Mouse (Mus musculus) right cerebral cortex, postnatal 14 days (tissue): ENCODE data around the gene Galnt7.

Experiments used
- DNase-seq: peaks from one replicate; pipeline ENCODE4 v3.0.0; 2022

Gene Galnt7

DNA sequence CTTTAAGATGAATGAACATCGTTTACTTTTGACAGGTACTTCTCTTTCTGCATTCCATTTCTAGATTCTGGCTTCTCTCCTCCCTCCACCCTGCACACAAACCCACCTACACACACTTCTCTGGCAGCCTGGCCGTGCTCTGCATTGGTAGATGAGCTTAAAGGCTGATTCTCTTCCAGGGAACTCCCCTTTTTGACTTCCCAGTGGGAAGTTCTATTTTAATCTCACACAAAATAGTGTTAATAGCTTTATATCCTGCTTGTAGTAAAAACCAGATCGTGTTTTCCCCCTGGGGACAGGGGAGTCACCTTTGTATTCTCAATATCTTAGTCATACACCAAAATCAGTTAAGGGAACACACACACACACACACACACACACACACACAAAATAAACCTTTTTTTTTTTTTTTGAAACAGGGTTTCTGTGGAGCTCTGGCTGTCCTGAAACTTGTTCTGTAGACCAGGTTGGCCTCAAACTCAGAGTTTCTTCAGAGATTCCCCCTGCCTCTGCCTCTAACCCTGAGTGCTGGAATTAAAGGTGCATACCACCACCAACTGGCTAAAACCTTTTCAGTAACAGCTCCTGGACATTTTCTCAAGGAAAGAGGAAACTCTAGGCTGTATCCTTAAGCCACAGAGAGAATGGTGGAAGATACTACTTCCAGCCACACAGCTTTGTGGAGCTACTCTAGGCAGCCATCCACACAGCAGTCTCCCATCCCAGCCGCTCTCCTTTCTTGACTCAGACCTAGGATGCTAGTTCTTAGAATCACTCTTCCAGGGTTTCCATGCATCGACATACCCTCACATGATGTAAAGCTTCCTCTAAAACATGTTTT lies 24.7 kb downstream of the Galnt7 start:
- peak; percentile 20 for DNase-seq

DNA sequence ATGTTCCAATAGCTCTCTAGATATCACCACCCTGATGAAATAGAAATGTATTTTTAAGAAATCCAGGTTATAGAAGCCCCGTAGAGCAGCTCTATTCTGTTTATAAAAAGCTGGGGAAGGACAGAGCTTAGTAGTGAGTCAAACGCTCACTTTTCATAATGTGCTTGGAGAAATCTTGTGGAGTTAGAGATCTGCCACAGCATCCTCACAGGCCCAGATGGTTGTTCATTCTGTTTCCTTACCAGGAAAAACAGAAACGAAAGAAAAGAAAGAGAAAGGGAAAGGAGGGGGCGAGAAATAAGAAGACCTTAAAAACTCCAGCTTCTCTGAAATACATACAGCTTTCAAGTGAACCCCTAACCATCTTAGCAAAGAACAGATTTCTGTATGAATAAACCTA lies 28.9 kb downstream of the Galnt7 start:
- no peak for DNase-seq

- no peak for DNase-seq
Observed at GRCm38 (mm10) chr8:57623051-57623450, 29.8 kb downstream of the Galnt7 start.

DNA sequence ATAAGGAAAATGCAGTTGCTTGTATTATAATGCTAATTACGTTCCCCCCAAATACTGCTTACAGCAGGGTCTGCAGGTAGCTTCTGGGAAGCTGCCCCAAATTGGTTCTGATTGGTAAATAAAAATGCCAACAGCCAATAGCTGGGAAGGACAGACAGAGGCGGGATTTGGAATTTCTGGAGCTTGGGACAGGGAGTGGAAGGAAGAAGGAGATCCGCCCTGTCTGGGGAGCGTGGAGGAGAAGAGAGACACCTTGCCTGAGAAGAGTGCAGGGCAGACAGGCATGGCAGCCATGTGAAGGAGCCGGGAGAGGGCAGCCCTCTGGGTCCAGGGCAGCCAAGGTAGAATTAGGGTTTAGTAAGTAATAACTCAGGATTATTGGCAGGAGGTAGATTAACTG lies 35.9 kb downstream of the Galnt7 start:
- DNase-seq, result no peak

DNA sequence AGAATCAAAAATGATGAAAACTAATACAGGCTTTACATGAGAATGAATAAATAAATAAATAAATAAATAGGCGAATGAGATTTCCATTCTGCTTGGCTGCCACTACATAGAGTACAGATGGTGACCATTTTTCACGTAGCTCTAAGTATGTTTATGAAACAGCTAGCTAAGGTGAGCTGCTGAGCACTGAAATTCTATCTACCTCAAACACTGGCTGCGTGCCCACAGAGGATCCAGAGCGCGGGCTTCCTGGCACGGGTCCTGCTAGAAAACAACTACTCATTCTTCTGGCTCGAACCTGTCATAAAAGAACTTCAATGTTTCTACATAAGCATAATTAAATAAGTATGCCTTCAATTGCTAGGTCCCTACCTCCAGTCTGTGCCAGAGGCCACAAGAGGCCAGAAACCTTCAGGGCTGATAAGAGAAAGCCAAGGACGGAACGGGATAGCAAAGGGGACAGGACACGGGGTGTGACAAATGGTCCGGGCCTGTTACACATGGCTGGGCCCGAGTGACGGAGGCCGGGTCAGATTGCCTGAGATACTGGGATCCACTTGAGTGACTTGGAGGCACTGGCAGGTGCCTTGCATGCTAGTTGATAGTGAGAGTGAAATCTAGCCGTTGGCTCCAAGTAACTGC lies 37.7 kb downstream of the Galnt7 start:
- no peak for DNase-seq

DNA sequence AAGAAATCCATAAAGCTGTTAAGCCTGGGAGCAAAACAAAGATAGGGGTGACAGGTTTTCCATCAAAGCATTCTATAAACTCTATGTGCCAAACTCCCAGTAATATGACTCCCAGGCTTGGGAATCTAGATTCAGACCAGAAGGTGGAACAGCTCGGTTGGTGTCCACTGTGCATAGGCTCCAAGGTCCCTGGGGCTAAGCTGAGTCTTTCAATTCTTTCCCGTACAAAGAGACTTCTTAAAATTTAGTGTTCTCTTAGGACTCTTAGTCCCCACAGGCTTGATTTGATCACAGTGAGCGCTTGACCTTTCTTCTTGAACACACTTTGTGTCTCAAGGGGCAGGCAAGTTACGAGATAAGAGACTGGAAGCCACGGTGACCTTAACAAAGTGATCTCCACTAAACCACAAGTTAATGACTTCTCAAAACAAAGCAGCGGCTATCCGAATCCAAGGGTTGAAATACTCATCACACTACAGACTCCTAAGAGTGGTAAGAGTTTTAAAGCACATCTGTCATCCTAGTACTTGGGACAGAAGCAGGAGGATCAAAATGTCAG lies 41.3 kb downstream of the Galnt7 start:
- DNase-seq, result no peak

DNA sequence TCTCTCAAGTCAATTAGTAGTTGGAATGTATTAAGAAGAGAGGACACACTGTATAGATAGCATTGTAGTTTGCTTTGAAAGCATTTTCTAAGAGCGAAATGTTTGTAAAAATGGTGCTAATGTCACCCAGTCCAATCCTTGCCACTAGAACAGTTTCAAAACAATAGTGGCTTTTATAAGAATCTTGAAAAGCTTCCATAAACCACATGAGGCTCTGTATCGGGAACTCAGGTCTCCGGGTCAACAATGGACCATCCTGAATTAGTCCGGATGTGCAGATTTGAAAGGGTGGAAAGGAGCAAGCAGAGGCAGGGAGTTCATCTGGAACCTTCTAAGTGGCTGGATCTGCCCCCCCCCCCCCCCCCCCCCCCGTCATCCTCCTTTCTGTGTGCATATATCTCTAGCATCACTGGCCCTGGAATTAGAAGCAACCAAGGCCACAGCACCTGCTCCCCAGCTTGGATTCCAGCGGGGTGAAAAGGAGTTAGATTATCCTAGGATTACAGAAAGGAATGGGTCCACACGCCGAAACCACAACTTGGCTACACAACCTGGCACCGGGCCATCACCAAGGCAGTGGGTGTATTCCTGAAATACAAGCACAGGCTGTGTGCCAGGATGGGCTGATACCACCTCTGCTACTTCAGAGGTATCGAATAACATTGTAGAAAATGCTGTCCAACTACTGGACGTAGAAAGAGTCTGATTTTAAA lies 42.0 kb downstream of the Galnt7 start:
- DNase-seq, result peak; percentile 77

DNA sequence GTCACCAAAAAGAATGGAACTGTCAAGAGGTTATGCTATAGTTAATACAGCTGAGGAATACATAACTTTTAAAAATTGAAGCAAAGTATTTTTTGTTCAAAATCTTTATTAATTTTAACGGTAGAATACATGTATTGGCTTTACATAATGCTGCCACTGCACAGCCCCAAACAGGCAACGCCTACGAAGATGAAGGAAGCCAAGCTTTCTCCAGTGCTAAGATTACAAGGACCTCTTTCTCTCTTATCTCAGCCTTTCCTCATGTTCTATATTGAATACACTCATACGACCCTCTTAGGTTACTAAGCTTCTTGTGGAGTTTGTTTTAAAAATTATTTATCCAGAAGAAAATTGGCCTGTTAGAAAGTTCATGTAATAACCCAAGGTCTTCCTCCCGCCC lies 50.3 kb downstream of the Galnt7 start:
- DNase-seq, result no peak

GRCm38 (mm10) chr8:57601987-57602418 lies 50.8 kb downstream of the Galnt7 start:
- DNase-seq, result no peak

GRCm38 (mm10) chr8:57599813-57600555 lies 52.8 kb downstream of the Galnt7 start:
- DNase-seq, result no peak

GRCm38 (mm10) chr8:57595853-57596252 lies 57.0 kb downstream of the Galnt7 start:
- DNase-seq, result no peak

DNA sequence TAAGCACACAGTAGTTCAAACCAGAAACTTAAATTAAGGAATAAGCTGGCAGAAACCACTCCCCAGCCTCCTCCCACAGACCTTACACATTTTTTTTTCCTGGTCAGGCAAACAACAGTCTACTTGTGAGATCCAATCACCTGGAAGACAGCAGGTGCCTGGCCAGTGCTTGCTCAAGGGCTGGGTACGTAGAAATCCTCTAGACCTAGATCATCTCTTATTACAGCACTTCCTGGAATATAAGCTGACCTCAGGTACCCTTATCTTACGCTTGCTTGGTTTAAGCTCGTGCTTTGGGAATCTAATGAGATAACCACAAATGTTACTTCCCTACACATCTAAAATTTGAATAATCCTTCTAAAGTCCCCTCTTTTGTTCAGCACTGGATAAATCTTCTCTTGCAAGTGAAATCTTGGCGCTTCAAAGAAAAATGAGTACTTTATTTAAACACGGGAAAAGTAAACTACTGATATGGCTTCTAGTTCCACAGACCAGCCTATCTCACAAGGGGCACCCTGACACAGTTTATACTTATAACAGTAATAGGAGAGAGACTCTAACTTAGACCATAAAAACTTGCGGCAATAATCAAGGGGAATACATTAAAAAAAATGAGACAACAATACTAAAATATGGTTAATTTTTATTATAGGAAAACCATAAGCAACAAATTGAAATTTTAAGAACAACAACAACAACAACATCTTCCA lies 58.5 kb downstream of the Galnt7 start:
- DNase-seq, result no peak

DNA sequence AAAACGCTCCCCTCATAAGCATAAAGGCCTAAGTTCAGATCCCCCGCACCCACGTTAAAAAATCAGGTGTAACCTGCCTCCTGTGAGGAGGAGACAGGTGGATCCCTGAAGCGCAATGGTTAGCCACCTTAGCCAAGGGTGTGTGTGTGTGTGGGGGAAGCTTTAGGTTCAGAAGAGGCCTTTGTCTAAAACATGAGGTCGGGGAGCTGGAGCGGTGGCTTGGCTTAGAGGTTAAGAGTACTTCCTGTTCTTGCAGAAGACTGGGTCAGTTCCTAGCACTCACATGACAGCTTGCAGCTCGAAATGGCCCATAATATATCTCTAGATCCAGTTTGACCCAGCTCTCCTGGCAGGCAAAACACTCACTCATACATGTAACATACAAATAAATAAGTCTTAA lies 60.2 kb downstream of the Galnt7 start:
- no peak for DNase-seq

DNA sequence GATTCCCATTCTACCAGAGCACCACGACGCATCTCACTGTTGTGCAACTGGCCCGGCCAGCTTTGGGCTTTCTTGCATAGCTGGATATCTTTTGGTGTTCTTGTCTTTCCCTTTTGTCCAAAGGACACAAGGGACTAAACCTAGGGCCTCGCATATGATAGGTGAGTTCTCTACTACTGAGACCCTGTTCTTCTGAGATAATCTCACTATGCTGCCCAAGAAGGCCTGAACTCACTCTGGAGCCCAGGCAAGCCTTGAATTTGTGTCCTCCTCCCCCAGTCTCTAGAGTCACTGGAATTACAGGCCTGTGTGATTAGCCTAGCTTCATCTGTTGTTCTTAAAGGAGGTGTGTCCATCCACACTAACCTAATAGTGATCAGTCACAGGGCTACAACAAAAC lies 61.2 kb downstream of the Galnt7 start:
- DNase-seq, result no peak

DNA sequence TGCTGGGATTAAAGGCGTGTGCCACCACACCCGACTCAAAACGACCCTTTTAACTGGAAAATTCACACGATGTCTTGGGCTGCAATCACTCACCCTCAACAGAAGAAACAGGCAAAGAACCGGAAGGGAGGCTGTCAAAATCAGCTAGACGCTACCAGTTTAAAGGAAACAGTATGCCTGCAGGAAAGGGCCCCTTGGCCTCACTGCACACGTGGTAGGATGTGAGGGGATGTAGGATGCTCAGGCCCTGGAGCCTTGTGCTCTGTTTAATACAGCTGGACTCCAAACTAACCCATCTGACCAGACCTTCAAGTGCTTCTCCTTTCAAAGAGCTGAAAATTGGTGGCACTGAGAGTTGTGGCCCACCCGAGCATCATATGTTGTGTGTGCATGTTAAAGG lies 62.8 kb downstream of the Galnt7 start:
- DNase-seq, result no peak

GRCm38 (mm10) chr8:57589176-57589575 lies 63.7 kb downstream of the Galnt7 start:
- no peak for DNase-seq

GRCm38 (mm10) chr8:57588604-57589003 lies 64.2 kb downstream of the Galnt7 start:
- no peak for DNase-seq

GRCm38 (mm10) chr8:57586667-57587066 lies 66.2 kb downstream of the Galnt7 start:
- DNase-seq, result no peak

- no peak for DNase-seq
Observed at GRCm38 (mm10) chr8:57585831-57586230, 67.0 kb downstream of the Galnt7 start.

GRCm38 (mm10) chr8:57585128-57585442 lies 67.7 kb downstream of the Galnt7 start:
- DNase-seq, result no peak

DNA sequence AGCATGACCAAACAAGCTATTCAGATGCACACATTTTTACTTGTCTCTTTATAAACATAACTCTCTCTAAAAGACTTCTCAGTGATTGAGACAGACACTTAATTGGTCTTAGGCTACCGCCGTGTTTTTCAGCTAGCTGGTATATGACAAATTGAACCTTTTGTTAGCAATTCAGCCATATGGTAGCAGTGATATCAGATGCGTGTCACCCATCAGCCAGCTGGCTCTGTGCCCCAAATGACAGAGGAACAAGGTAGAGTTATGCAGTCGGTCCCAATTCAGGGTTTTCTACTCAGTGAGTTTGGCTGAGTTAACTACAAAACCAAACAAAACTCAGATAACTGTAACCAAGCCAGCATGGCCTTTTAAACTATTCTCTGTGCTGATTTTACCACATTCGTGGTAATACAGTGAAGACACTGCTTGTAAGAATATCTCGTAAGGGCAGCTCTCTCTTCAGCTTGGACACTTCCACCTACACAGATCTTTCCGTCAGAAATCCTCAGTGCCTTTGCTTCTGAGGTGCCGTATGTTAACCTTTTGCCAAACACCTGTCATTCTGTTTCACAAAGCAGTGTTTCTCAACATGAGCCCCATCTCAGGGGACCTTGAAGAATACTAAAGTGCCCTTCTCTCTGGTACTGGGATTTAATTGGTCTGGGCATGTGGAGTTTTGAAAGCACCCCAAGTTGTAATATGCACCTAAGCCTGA lies 68.3 kb downstream of the Galnt7 start:
- no peak for DNase-seq

DNA sequence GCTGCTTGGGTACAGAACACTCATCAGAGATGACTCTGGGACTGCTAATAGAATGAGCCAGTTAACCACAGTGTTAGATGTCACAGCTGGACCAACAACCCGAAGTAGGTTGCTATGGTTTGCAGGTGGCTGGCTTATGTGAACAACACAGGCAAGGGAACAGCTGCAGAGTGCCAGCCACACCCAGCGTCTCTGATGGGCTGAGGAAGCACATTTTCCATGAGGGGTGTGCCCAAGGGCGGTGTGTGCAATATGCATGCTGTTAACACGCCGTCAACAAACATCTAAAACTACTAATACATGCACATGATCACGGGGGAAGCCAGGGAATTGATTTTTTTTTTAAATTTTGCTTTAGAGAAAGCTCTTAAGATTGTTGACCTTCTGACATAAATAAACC lies 73.0 kb downstream of the Galnt7 start:
- no peak for DNase-seq
